Mouse (Mus musculus) A20 (cell line): Measurements from ENCODE around the gene Vmn1r166.
"Not testable (repeated sequence)": the region's sequence is repeated elsewhere in the genome, so short reads cannot be mapped to it uniquely, and the experiment has no call there.

Experiments used
- DNase-seq: peaks from one replicate; pipeline ENCODE4 v3.0.0-alpha.2; 2011; ENCODE audit warnings: low read depth, low spot score

The Vmn1r166 gene

DNA sequence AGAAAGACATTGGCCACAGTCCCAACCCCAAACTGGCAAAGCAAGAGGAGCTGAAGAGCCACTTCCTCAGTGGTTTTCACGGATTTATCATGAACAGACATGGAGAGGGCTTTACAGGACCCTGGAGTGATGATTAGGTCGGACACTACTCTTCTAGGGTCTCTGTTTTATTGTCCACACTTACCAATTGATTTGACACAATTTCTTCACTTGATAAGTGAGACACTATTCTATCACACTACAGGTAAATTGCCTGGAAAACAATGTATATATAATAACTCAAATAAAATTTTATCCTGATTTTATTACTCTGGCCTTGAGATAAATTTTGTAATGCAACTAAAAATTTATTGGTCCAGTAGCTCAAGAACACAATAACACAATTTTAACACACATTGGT is at the start of gene Vmn1r166:
Gene Vmn1r166, minus strand, starts transcription at position 101 of the 400 bp plus-strand sequence.
- not testable (repeated sequence) for DNase-seq

DNA sequence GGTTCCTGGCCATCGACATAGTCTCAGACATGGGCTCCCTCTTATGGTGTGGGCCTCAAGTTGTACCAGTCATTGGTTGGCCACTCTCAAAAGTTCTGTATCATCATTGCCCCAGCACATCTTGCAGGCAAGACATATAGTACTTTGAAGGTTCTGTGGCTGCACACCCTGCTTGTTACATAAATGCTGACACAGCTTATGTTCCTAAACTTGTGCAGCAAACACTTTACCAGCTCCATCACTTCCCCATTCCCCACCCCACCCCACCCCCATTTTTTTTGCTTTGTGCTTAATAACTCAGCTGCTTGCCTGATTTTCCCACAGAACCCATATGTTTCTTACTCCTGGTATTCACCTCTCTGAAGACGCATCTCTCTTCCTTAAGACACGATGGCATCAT is 49.4 kb upstream of the Vmn1r166 start, which contains the start of gene Nlrp4e:
Gene Nlrp4e, plus strand, starts transcription at position 301 of the 400 bp plus-strand sequence.
- DNase-seq: not testable (repeated sequence)

DNA sequence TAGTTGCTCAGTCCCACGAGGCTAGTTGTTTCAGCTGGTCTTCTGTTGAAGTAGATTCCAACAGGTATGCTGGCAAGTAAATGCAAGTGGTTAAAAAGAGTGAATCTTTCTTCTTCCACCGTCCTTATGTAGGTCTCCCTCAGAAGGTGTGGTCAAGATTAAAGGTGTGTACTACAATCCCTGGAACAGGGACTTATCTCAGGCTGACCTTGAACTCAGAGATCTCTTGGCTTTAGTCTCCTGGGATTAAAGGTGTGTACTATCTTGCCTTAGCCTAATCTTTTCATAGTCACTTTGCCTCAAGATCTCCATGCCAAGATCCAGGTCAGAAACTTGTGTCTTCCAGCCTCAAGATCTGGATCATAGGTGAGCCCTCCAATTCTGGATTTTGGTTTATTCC is 27.3 kb upstream of the Vmn1r166 start, which contains the start of gene Gm6902:
Gene Gm6902, minus strand, starts transcription at position 101 of the 400 bp plus-strand sequence.
- not testable (repeated sequence) for DNase-seq

DNA sequence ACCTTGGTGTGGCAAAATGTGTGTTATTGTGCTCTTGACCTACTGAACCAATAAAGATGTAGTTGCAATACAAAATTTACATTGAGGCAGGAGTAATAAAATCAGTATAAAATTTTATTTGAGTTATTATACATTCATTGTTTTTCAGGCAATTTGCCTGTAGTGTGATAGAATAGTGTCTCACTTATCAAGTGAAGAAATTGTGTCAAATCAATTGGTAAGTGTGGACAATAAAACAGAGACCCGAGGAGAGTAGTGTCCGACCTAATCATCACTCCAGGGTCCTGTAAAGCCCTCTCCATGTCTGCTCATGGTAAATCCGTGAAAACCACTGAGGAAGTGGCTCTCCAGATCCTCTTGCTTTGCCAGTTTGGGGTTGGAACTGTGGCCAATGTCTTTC is 34.5 kb downstream of the Vmn1r166 start, which contains the start of gene Vmn1r165:
Gene Vmn1r165, plus strand, starts transcription at position 301 of the 400 bp plus-strand sequence.
- not testable (repeated sequence) for DNase-seq
